Mouse (Mus musculus): ENCODE results near the gene Lce1l.

- TF ChIP-seq POLR2A (IDR thresholded peaks at IDR 0.05; ENCODE audit: borderline replicate concordance, low read depth, low read length), result no peak
- no peak for TF ChIP-seq CTCF (IDR thresholded peaks at IDR 0.05; ENCODE audit: low read depth, low read length)
Measured at GRCm38 (mm10) chr3:92815581-92815980, 35.5 kb downstream of the Lce1l start.
